Mouse (Mus musculus): ENCODE data around the gene Gm30302. TPM values are rescaled to one million over a fixed set of nuclear protein-coding genes. Genes with fewer than 3 reads are reported as not detected.

Gene Gm30302
- total RNA-seq, 2 experiments from 2014 or later: 0.10 to 0.24 TPM

DNA sequence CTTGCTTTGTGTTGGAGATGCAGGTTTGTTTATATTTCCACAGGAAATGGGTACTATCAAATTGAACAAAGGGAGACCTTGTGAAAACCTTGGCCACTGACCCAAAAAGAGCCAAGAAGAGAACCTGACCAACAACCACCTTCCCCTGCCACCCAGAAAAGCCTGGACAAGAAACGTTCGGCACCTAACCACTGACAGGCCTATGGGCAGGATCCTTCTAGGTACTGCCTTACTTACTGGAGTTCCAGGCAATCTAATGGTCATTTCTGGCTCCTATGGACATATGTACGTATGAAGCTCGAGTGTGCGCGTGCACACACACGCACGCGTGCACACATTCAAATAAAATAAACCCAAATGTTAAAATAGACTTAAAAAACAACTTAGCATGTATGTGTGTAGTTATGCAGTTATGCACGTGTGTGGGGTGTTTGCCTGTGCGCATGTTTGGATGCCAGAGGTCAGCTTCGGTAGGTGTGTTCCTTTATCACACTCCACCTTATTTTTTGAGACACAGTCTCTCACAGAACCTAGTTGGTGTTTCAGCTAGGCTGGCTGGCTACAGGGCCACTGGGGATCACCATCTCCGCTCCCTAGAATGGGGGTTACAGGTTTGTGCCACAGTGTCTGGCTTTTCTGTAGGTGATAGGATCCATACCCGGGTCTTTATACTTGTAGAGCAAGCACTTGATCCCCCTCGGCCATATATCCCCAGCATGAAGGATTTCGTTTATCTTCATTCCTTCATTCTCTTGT lies 57.3 kb downstream of the Gm30302 start:
- intact Hi-C loops (cut with DNase I): no loop called here
- no peak for DNase-seq

DNA sequence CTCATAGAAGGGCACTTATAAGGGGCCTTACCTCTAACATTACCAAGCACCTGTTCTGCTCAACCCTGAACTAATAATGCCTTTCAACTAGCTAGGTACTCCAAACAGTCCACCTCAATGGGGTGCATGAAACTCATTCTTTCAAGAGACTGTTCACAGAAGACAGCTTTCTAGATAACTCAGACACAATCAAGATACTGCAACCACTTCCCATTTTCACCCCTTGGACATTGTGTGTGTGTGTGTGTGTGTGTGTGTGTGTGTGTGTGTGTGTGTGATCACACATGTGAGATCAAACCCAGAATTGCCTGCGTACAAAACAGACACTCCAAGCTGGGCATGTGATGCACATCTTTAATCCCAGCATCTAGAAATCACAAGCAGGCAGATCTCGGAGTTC lies 60.8 kb downstream of the Gm30302 start:
- DNase-seq: no peak
- intact Hi-C loops (cut with DNase I): no loop called here

DNA sequence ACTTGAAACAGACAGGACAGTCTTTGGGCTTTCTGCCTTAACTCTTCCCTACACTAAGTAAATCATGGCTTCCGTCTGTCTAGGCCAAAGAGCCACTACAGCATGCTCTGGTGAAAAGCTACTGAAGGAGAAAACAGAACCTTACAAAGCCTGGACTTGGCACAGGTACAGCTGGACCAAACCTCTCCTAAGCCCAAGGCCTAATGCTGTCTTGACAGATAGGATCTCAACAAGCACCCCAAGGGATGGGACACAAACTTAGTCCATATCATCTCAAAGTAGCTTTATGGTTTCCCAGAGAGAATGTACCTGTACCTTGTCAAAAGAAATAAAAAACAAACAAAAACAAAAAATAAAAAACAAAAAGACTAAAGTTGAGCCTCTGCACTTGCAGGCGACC lies 62.4 kb downstream of the Gm30302 start:
- DNase-seq: no peak
- intact Hi-C loops (cut with DNase I): no loop called here

Other genes with a start within 250 kb of the Gm30302 start
- 1 to 10 TPM; 1.9 to 2.6 TPM for gene Omd, start 216.5 kb downstream of the Gm30302 start, total RNA-seq (2021)
- 10 to 100 TPM; 77.8 to 82.5 TPM for gene Ogn, start 191.0 kb downstream of the Gm30302 start, total RNA-seq (2021)
- 1 to 10 TPM; 2.5 to 3.2 TPM for gene Cenpp, start 146.2 kb downstream of the Gm30302 start, total RNA-seq (2021)
- 10 to 100 TPM; 11.1 to 17.2 TPM for gene Nol8, start 145.9 kb downstream of the Gm30302 start, total RNA-seq (2021)
- 10 to 100 TPM; 54.4 to 61.1 TPM for gene Iars, start 116.9 kb downstream of the Gm30302 start, total RNA-seq (2021)